Mouse (Mus musculus): ENCODE measurements around the gene Cactin. TPM values are rescaled to one million over a fixed set of nuclear protein-coding genes. Genes with fewer than 3 reads are reported as not detected.

Cactin gene
- total RNA-seq, 2 experiments from 2014 or later = 31.3 to 31.8 TPM

DNA sequence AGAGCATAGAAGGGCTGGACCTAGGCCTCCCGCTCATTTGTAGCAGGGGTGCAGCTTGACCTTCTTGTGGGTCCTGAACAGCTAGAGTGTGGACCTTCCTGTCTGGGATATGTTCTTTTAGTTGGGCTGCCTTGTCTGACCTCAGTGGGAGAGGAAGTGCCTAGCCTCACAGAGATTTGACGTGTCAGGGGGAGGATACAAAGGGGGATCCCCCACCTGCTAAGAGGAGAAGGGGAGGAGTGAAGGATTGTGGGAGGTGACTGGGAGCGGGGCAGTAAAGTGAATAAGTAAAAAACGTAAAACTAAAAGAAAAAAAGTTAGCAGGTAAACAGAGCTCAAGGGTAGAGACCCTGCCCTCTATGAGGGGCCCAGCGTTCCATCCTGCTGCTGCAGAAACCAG is 11.3 kb upstream of the Cactin start:
- intact Hi-C loops (cut with DNase I) = no loop called here
- Histone ChIP-seq H3K27ac (no peak overlapping the region), H3K4me3 (no peak overlapping the region)
- DNase-seq (ENCODE audit: extremely low spot score in 1 of 2, low spot score in 2 of 2) = no peak
- no peak for TF ChIP-seq CTCF (IDR thresholded peaks at IDR 0.05)

DNA sequence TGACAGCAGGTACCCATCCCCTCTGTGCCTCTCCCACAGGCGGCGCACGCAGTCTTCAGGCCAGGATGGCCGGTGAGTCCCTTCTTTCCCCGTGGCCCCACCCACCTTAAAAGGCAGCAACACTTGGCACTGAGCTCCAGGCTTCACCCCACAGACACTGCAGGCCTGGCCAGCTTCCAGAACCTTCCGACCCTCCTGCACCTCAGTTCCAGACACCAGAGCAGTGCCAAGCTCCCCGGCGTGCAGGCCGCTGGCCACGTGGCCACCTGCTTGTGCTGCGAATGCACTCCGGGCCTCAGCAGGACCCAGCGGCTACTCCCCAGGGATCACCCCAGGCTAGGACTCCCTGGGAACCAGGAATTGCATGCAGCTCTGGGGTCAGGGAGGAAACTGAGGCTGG is 7.3 kb upstream of the Cactin start:
- Histone ChIP-seq H3K4me3 (no peak overlapping the region), H3K27ac (no peak overlapping the region)
- DNase-seq (ENCODE audit: extremely low spot score in 1 of 2, low spot score in 2 of 2) = no peak
- intact Hi-C loops (cut with DNase I) = no loop called here
- no peak for TF ChIP-seq CTCF (IDR thresholded peaks at IDR 0.05)

DNA sequence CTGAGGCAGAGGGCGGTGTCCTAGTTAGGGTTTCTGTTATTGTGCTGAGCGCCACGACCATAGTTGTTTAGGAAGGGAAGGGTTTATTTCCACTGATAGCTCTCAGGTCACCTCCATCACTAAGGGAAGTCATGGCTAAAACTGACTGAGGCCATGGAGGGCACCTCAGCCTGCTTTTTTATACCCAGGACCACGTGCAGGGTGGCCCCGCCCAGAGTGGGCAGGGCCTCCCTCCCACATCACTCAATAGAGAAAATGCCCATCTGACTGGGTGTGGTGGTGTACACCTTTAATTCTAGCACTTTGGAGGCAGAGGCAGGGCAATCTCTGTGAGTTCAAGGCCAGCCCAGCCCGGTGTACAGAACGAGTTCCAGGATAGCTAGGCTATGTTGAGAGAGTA is 6.7 kb upstream of the Cactin start:
- intact Hi-C loops (cut with DNase I) = no loop called here
- no peak overlapping the region for H3K27ac ChIP-seq
- TF ChIP-seq CTCF (IDR thresholded peaks at IDR 0.05) = no peak
- no peak overlapping the region for H3K4me3 ChIP-seq
- no peak for DNase-seq (ENCODE audit: extremely low spot score in 1 of 2, low spot score in 2 of 2)

DNA sequence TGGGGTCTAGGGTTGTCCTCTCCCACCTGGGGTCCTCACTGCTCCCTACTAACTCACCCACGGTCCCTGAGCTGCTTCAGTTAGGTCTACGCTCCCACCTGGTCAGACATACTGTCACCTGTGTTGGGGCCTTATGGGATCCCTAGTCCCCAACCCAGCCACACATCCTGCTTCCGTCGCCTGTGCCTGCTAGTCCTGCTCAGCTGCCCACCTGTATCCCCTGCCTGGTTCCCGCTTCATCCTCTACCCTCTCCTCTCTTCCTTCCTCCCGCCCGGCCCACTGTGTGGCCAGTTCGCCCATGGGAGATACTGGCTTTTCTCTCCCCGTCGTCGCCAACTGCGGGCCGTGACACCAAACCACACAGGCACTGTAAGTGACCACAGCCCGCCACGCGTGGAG is 5.3 kb upstream of the Cactin start:
- TF ChIP-seq CTCF (IDR thresholded peaks at IDR 0.05) = no peak
- Histone ChIP-seq H3K27ac (no peak overlapping the region), H3K4me3 (no peak overlapping the region)
- no peak for DNase-seq (ENCODE audit: extremely low spot score in 1 of 2, low spot score in 2 of 2)
- intact Hi-C loops (cut with DNase I) = no loop called here

DNA sequence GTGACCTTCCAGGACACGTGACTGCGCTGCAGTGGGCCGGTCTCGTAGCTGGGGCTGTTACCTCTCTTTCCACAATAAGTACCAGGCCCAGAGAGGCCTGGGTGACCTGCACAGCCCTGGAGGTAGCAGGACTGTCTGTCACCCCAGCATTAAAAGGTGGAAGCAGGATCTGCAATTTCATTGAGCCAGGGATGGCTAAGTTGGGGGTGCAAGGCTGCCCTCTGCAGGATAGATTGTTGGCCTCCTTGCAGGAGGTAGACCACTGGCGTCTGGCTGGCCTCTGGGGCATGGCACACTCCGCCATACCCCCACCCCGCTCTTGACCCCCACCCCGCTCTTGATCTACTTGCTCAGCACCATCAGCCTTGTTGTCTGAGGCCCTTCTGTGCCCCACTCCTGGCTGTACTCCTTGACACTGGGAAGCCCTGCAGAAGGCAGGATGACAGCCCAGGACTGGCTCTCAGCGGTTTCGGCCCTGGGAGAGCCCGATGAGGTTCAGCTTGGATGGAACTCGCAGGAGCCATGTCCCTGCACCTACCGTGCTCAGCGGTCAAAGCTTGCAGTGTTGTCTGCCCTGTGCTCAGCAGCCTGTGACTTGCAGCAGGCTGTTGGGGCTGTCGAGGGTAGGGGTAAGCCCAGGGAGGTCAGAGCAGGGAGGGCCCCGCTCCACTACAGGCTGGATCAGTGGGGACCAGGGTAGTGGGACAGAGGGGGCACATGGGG is 4.4 kb upstream of the Cactin start:
- TF ChIP-seq CTCF (IDR thresholded peaks at IDR 0.05) = peak; percentile 50
- intact Hi-C loops (cut with DNase I) = no loop called here
- DNase-seq (ENCODE audit: extremely low spot score in 1 of 2, low spot score in 2 of 2) = no peak
- 0 out of 2 replicates have a peak overlapping the region, but pooled peaks have one; percentile 24 for H3K27ac ChIP-seq
- no peak overlapping the region for H3K4me3 ChIP-seq

DNA sequence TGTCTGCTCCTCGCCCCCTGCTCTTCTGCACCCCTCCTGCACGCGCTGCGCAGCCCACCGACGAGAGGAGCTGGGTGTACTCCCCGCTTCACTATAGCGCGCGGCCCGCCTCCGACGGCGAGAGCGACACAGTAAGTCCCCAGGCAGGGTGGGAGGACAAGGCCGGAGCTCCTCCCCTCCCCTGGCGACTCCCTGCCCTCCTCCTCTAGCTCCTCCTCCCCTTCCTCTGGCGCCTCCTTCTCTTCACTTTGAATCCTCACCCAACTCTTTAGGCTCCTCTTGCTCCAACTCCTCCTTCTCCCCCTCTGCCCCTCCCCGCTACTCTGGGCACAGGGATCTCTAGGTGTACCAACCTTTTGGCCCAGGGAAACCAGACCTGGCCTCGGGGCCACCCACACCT is 3.6 kb upstream of the Cactin start:
- no peak for DNase-seq (ENCODE audit: extremely low spot score in 1 of 2, low spot score in 2 of 2)
- TF ChIP-seq CTCF (IDR thresholded peaks at IDR 0.05) = no peak
- 0 out of 2 replicates have a peak overlapping the region, but pooled peaks have one; percentile 24 for H3K27ac ChIP-seq
- intact Hi-C loops (cut with DNase I) = no loop called here
- H3K4me3 ChIP-seq = no peak overlapping the region

DNA sequence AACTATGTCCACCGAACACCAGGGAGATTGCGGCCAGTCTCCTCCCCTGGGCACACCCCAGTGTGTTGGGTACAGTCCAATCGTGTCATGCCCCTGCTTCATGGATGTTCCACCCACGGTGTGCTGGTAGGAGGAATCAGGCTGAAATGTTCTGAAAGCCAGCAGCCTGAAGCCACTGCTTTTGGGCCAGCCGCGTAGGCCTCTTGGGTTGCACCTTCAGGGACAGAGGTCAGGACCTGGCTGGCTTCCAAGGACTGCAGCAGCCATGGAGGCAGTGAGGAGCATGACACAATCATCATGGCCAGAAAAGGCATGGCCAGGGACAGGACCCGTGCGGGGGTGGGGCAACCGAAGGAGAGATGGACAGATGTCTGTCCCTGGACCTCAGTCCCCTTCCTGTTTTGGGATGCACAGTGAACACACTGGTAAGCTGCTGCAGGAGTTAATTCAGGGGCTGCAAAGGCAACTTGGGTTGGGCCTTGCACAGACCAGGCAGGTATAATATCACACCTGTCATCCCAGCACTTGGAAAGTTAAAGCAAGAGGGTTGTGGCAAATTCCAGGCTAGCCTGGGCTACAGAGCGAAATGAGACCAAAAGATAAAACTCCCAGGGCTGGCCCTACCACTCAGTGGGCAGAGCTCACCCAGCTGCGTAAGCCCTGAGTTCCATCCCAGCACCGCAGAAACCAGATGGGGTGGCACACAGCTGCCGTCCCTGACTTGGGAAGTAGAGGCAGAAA is 2.1 kb upstream of the Cactin start:
- intact Hi-C loops (cut with DNase I) = loop anchor here (2.0 kb wide), 1 partner anchor 30 kb away; no protein-coding TSS in a partner anchor
- DNase-seq (ENCODE audit: extremely low spot score in 1 of 2, low spot score in 2 of 2) = no peak
- Histone ChIP-seq H3K4me3 (no peak overlapping the region), H3K27ac (no peak overlapping the region; the same call in 1 of the 2 replicates)
- no peak for TF ChIP-seq CTCF (IDR thresholded peaks at IDR 0.05)

DNA sequence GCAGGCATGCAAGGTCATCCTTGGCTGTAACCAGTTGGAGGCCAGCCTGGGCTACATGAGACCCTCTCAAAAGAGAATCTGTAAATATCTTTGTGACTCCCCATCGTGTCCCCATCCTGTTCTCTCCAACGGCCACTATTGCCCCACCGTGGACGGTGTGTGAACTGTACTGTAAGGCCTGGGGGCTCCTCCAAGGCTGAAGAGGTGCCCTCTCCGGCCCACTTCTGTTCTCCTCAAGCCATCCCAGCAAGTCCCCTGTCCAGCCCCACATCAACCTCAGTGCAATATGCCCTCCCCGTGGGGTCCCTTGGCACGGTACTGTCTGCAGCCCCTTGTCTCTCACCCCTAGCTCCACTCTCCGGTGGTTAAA is 1.6 kb upstream of the Cactin start:
- intact Hi-C loops (cut with DNase I) = loop anchor here (2.0 kb wide), 1 partner anchor 31 kb away; no protein-coding TSS in a partner anchor
- TF ChIP-seq CTCF (IDR thresholded peaks at IDR 0.05) = peak; percentile 38
- H3K4me3 ChIP-seq = no peak overlapping the region
- H3K27ac ChIP-seq = peak overlapping the region; percentile 100
- no peak for DNase-seq (ENCODE audit: extremely low spot score in 1 of 2, low spot score in 2 of 2)

DNA sequence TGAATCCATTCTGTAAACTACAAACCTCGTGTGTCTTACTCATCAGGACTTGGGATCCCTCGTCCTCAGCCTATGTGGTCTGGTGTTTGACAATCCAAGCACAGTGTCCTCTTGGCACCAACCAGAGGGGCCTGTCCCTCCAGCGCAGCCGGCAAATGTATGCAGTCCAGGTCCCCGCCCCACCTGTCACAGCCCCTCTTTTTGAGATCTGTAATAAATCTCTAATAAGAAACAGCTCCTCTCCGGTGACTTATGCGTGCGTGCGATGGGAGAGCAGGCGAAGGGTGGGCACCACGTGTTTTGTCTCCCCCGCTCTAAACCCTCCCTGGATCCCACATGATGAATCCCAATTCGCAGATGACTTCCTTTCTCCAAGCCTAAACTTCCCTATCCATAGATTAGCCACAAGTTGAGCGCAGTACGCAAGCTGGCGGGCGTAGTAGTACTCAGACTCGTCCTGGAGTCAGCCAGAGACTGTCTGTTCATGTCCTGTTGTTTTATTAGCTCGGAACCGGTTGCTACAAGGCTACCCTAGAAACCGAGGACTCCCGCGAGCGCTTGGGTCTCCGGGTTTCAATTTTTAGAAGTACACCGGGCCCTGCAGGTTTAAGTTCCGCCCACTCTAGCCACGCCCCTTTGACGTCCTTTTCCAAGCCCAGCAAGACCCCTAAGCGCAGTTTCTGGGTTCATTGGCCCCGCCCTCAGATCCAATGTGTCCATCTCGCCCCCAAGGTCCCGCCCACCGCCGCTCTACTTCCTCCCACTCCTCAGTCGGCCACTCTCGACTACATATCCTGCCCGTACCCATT is 958 bp upstream of the Cactin start:
- intact Hi-C loops (cut with DNase I) = loop anchor here (2.0 kb wide), 2 partner anchors 31 kb away; partner anchors contain the start of gene Hmg20b
- Histone ChIP-seq H3K27ac (peak overlapping the region; percentile 100), H3K4me3 (peak overlapping the region; percentile 89)
- no peak for DNase-seq (ENCODE audit: extremely low spot score in 1 of 2, low spot score in 2 of 2)
- no peak for TF ChIP-seq CTCF (IDR thresholded peaks at IDR 0.05)

DNA sequence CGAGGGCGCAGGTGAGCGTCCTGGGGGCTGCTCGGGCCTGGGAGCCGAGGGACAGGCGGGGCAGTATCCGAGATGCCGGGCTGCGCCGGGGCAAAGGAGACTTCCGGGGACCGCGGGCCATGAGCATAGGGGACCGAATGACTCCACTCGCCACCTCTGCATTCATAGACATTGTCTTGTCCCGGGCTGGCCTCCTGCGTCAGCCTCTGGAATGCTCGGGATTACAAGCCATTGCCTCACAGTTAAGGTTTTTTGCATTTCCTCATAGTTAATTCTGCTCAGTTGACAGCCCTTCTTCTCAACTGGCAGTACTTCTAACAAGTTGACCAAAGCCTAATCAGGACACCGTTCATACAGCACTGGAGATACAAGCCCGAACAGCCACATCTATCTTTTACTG is 533 bp downstream of the Cactin start:
- no peak for TF ChIP-seq CTCF (IDR thresholded peaks at IDR 0.05)
- no peak for DNase-seq (ENCODE audit: extremely low spot score in 1 of 2, low spot score in 2 of 2)
- intact Hi-C loops (cut with DNase I) = loop anchor here (2.0 kb wide), 1 partner anchor 29 kb away; the partner anchor contains the start of gene Hmg20b
- Histone ChIP-seq H3K27ac (peak overlapping the region; percentile 100), H3K4me3 (peak overlapping the region; percentile 89)

DNA sequence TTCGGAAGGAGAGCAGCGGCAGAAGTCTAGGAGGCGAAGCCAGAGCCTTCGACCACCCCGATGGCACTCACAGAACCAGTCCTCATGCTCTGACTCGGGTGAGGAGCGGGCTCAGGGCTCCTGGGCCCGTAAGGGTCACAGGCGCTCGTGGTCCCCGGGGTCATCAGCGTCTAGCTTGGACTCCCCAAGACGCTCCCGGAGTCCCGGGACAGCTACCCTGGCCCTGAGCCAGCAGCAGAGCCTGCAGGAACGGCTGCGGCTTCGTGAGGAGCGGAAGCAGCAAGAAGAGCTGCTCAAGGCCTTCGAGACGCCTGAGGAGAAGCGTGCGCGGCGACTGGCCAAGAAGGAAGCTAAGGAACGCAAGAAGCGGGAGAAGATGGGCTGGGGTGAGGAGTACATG is 1.5 kb downstream of the Cactin start:
- no peak for TF ChIP-seq CTCF (IDR thresholded peaks at IDR 0.05)
- intact Hi-C loops (cut with DNase I) = no loop called here
- no peak overlapping the region for H3K4me3 ChIP-seq
- H3K27ac ChIP-seq = no peak overlapping the region
- no peak for DNase-seq (ENCODE audit: extremely low spot score in 1 of 2, low spot score in 2 of 2)

Data from left cerebral cortex, adult 2 months (tissue).